ENCODE assay signal across 10 mouse cellular contexts in genomic region chrX:60718156-60718769, GRCm38 (mm10).
DNase-seq lines count a peak whose midpoint lies in the region; ATAC-seq and TF ChIP-seq lines count a peak whose summit lies in the region.
"Had no signal": no experiment of that assay in that cellular context is flagged by ENCODE, and none has a peak within 500 bp of the region (broad histone marks: within the 10 kb centered on the region; RNA-seq: fewer than 3 reads in every experiment).

No protein-coding gene starts in this region.

- no peaks in the 10 kb centered on the region for H3K36me3 ChIP-seq in liver, adult 2 months (ENCODE audit: control insufficient read depth, insufficient read depth, low read length)
- no peaks in the 10 kb centered on the region for H3K36me3 ChIP-seq in liver, embryonic 11.5 days (ENCODE audit: control insufficient read depth, insufficient read depth, low read length)
- H3K36me3 ChIP-seq in embryonic facial prominence, embryonic 12.5 days, result no peaks in the 10 kb centered on the region
- H3K36me3 ChIP-seq in hindbrain, embryonic 14.5 days (replicated peaks; ENCODE audit: control insufficient read depth, insufficient read depth), result no peaks in the 10 kb centered on the region
- H3K36me3 ChIP-seq in neural tube, embryonic 12.5 days, result no peaks in the 10 kb centered on the region
- no peaks in the 10 kb centered on the region for H3K36me3 ChIP-seq in intestine, embryonic 15.5 days

- no peak overlapping the region for H3K4me2 ChIP-seq in liver, embryonic 11.5 days
- peak overlapping the region; percentile 32 for H3K4me2 ChIP-seq in embryonic facial prominence, embryonic 12.5 days (replicated peaks)
- peak overlapping the region; percentile 48 for H3K4me2 ChIP-seq in hindbrain, embryonic 14.5 days (replicated peaks)
- H3K4me2 ChIP-seq in neural tube, embryonic 12.5 days (replicated peaks), result peak overlapping the region; percentile 43
- no peak overlapping the region; the same call in 1 of the 2 replicates for H3K4me2 ChIP-seq in intestine, embryonic 15.5 days (replicated peaks)

- WGBS in liver, adult 2 months, result 5% methylated on average over 11 of the region's 11 CpGs
- WGBS in liver, embryonic 11.5 days, result 16% methylated on average over 11 of the region's 11 CpGs
- WGBS in embryonic facial prominence, embryonic 12.5 days, result 21% methylated on average over 11 of the region's 11 CpGs
- WGBS in hindbrain, embryonic 14.5 days, result 16% methylated on average over 11 of the region's 11 CpGs
- 22% methylated on average over 11 of the region's 11 CpGs for WGBS in neural tube, embryonic 12.5 days
- 17% methylated on average over 11 of the region's 11 CpGs for WGBS in intestine, embryonic 15.5 days

- DNase-seq in liver, adult 2 months (ENCODE audit: extremely low read depth, low read depth, low spot score), result peak; percentile 0
- DNase-seq in liver, embryonic 11.5 days (ENCODE audit: low spot score), result no peak
- DNase-seq in hindbrain, embryonic 14.5 days (ENCODE audit: low spot score), result no peak
- no peak for DNase-seq in layer of hippocampus, adult 2 months (ENCODE audit: low spot score in 2 of 2)
- DNase-seq in cerebellum, postnatal 25 days, result no peak
- DNase-seq: lung, postnatal 10 days had no signal

- H3K9me3 ChIP-seq in liver, embryonic 11.5 days (ENCODE audit: control insufficient read depth, low read length), result no peaks in the 10 kb centered on the region
- H3K9me3 ChIP-seq in embryonic facial prominence, embryonic 12.5 days, result no peaks in the 10 kb centered on the region
- no peaks in the 10 kb centered on the region for H3K9me3 ChIP-seq in hindbrain, embryonic 14.5 days (ENCODE audit: control insufficient read depth, low read length)
- no peaks in the 10 kb centered on the region for H3K9me3 ChIP-seq in neural tube, embryonic 12.5 days
- H3K9me3 ChIP-seq in intestine, embryonic 15.5 days, result no peaks in the 10 kb centered on the region

- no peaks in the 10 kb centered on the region for H3K27me3 ChIP-seq in liver, adult 2 months (ENCODE audit: control insufficient read depth, insufficient read depth, low read length)
- no peaks in the 10 kb centered on the region for H3K27me3 ChIP-seq in liver, embryonic 11.5 days (replicated peaks; ENCODE audit: control insufficient read depth, insufficient read depth, low read length)
- no peaks in the 10 kb centered on the region for H3K27me3 ChIP-seq in embryonic facial prominence, embryonic 12.5 days
- H3K27me3 ChIP-seq in hindbrain, embryonic 14.5 days (ENCODE audit: control insufficient read depth, insufficient read depth, low read length), result no peaks in the 10 kb centered on the region
- H3K27me3 ChIP-seq in neural tube, embryonic 12.5 days (replicated peaks), result no peaks in the 10 kb centered on the region
- no peaks in the 10 kb centered on the region for H3K27me3 ChIP-seq in intestine, embryonic 15.5 days (replicated peaks)

- no peaks in the 10 kb centered on the region for H3K79me2 ChIP-seq in liver, adult 2 months (ENCODE audit: control insufficient read depth, insufficient read depth, low read length)

- H3K27ac ChIP-seq in liver, adult 2 months (replicated peaks; ENCODE audit: insufficient read depth, low read depth, low read length), result no peak overlapping the region
- H3K27ac ChIP-seq in liver, embryonic 11.5 days (ENCODE audit: low read depth, low read length), result no peak overlapping the region
- no peak overlapping the region for H3K27ac ChIP-seq in embryonic facial prominence, embryonic 12.5 days
- H3K27ac ChIP-seq in hindbrain, embryonic 14.5 days, result no peak overlapping the region
- H3K27ac ChIP-seq in neural tube, embryonic 12.5 days, result no peak overlapping the region
- H3K27ac ChIP-seq in layer of hippocampus, adult 2 months, result no peak overlapping the region
- no peak overlapping the region for H3K27ac ChIP-seq in intestine, embryonic 15.5 days
- H3K27ac ChIP-seq: left cerebral cortex, adult 2 months had no signal

- H3K4me3 ChIP-seq in liver, adult 2 months (ENCODE audit: insufficient read depth, low read depth, low read length), result no peak overlapping the region
- no peak overlapping the region for H3K4me3 ChIP-seq in liver, embryonic 11.5 days (ENCODE audit: low read depth, low read length)
- no peak overlapping the region for H3K4me3 ChIP-seq in embryonic facial prominence, embryonic 12.5 days
- peak overlapping the region; percentile 16 for H3K4me3 ChIP-seq in hindbrain, embryonic 14.5 days (replicated peaks; ENCODE audit: low read length)
- H3K4me3 ChIP-seq in neural tube, embryonic 12.5 days, result no peak overlapping the region
- no peak overlapping the region for H3K4me3 ChIP-seq in layer of hippocampus, adult 2 months
- H3K4me3 ChIP-seq in intestine, embryonic 15.5 days (replicated peaks), result no peak overlapping the region
- H3K4me3 ChIP-seq: left cerebral cortex, adult 2 months had no signal

- no peak for TF ChIP-seq CTCF in liver, adult 2 months (IDR thresholded peaks at IDR 0.05; ENCODE audit: low read depth, low read length)
- no peak for TF ChIP-seq CTCF in layer of hippocampus, adult 2 months (conservative IDR thresholded peaks at IDR 0.05)

- no peak for ATAC-seq in liver, embryonic 11.5 days (replicated peaks; ENCODE audit: low FRiP score)
- ATAC-seq in embryonic facial prominence, embryonic 12.5 days (ENCODE audit: insufficient number of reproducible peaks, insufficient read depth, low FRiP score, low TSS enrichment), result no peak
- peak; percentile 53; the same call in 1 of the 2 replicates for ATAC-seq in hindbrain, embryonic 14.5 days (ENCODE audit: low FRiP score)
- no peak for ATAC-seq in neural tube, embryonic 12.5 days (ENCODE audit: low FRiP score, low read depth)
- ATAC-seq in intestine, embryonic 15.5 days, result no peak

- no peaks in the 10 kb centered on the region for H3K4me1 ChIP-seq in liver, adult 2 months (ENCODE audit: control insufficient read depth, insufficient read depth, low read length)
- H3K4me1 ChIP-seq in liver, embryonic 11.5 days (replicated peaks; ENCODE audit: control insufficient read depth, insufficient read depth, low read length), result no peaks in the 10 kb centered on the region
- no peaks in the 10 kb centered on the region for H3K4me1 ChIP-seq in embryonic facial prominence, embryonic 12.5 days
- no peaks in the 10 kb centered on the region for H3K4me1 ChIP-seq in hindbrain, embryonic 14.5 days (replicated peaks; ENCODE audit: control insufficient read depth, insufficient read depth, low read length)
- H3K4me1 ChIP-seq in neural tube, embryonic 12.5 days, result peaks cover 5% of the 10 kb centered on the region; the same call in 1 of the 2 replicates
- H3K4me1 ChIP-seq in intestine, embryonic 15.5 days (replicated peaks), result no peaks in the 10 kb centered on the region

- no peak for TF ChIP-seq POLR2A in liver, adult 2 months (IDR thresholded peaks at IDR 0.05; ENCODE audit: extremely low read depth, insufficient read depth, low read length)

- no peak overlapping the region for H3K9ac ChIP-seq in liver, adult 2 months (ENCODE audit: low read depth, low read length)
- H3K9ac ChIP-seq in liver, embryonic 11.5 days (ENCODE audit: low read depth, low read length), result no peak overlapping the region
- no peak overlapping the region for H3K9ac ChIP-seq in embryonic facial prominence, embryonic 12.5 days
- H3K9ac ChIP-seq in hindbrain, embryonic 14.5 days, result no peak overlapping the region
- H3K9ac ChIP-seq in neural tube, embryonic 12.5 days, result no peak overlapping the region
- H3K9ac ChIP-seq in intestine, embryonic 15.5 days, result no peak overlapping the region

Comparison
In these comparisons a context has a peak if more than half of its experiments do, and no peak if none do; other contexts are left out.
1. H3K4me2 ChIP-seq: peak in embryonic facial prominence, embryonic 12.5 days (single experiment), hindbrain, embryonic 14.5 days (single experiment) and neural tube, embryonic 12.5 days (single experiment); none in liver, embryonic 11.5 days (single experiment) and intestine, embryonic 15.5 days (single experiment).